Mouse (Mus musculus) T-helper 2 cell (primary cell): ENCODE measurements at regions not wholly inside any gene's neighbourhood (a gene's known extent, or its start where the extent isn't known, plus 50 kb on each side); places are given as distances from the start of the nearest gene placed in this dataset.

Experiments used
- in situ Hi-C: fragments of 300-600 bp; cut with MboI, MseI; formaldehyde crosslinking; loops from one replicate; pipeline ENCODE4 v1.15.1; 2025; ENCODE audit warnings: high pct_unique_total_duplicates

- in situ Hi-C loops = no loop called here
Observed at GRCm38 (mm10) chr2:77358176-77358575, 77.8 kb upstream of the Sestd1 start.

GRCm38 (mm10) chr2:77356798-77357197 is 76.4 kb upstream of the Sestd1 start:
- in situ Hi-C loops = no loop called here

- in situ Hi-C loops = no loop called here
Observed at GRCm38 (mm10) chr2:77351987-77352628, 71.7 kb upstream of the Sestd1 start.

- in situ Hi-C loops = loop anchor here (10.0 kb wide), 1 partner anchor 282 kb away; no protein-coding TSS in a partner anchor
Observed at GRCm38 (mm10) chr2:77347027-77347426, 66.6 kb upstream of the Sestd1 start.

- in situ Hi-C loops = loop anchor here (10.0 kb wide), 1 partner anchor 279 kb away; no protein-coding TSS in a partner anchor
Observed at GRCm38 (mm10) chr2:77343736-77344440, 63.5 kb upstream of the Sestd1 start.

- in situ Hi-C loops = loop anchor here (10.0 kb wide), 1 partner anchor 278 kb away; no protein-coding TSS in a partner anchor
Observed at GRCm38 (mm10) chr2:77342416-77342815, 62.0 kb upstream of the Sestd1 start.

GRCm38 (mm10) chr2:77341575-77342332 is 61.4 kb upstream of the Sestd1 start:
- in situ Hi-C loops = loop anchor here (10.0 kb wide), 1 partner anchor 277 kb away; no protein-coding TSS in a partner anchor

GRCm38 (mm10) chr2:77340076-77340475 is 59.7 kb upstream of the Sestd1 start:
- in situ Hi-C loops = loop anchor here (10.0 kb wide), 1 partner anchor 275 kb away; no protein-coding TSS in a partner anchor

GRCm38 (mm10) chr2:77337786-77338406 is 57.5 kb upstream of the Sestd1 start:
- in situ Hi-C loops = loop anchor here (5.0 to 10.0 kb wide), 2 partner anchors 86 to 373 kb away; no protein-coding TSS in a partner anchor

- in situ Hi-C loops = loop anchor here (5.0 to 10.0 kb wide), 2 partner anchors 85 to 373 kb away; no protein-coding TSS in a partner anchor
Observed at GRCm38 (mm10) chr2:77337318-77337717, 56.9 kb upstream of the Sestd1 start.

- in situ Hi-C loops = loop anchor here (5.0 to 10.0 kb wide), 2 partner anchors 85 to 372 kb away; no protein-coding TSS in a partner anchor
Observed at GRCm38 (mm10) chr2:77336810-77337209, 56.4 kb upstream of the Sestd1 start.

GRCm38 (mm10) chr2:77334706-77335105 is 54.3 kb upstream of the Sestd1 start:
- in situ Hi-C loops = loop anchor here (5.0 to 10.0 kb wide), 2 partner anchors 82 to 370 kb away; no protein-coding TSS in a partner anchor

- in situ Hi-C loops = loop anchor here (10.0 kb wide), 1 partner anchor 369 kb away; no protein-coding TSS in a partner anchor
Observed at GRCm38 (mm10) chr2:77333394-77334079, 53.1 kb upstream of the Sestd1 start.
